Mouse (Mus musculus): ENCODE results near the gene 1700020N01Rik. TPM values are rescaled to one million over a fixed set of nuclear protein-coding genes. Genes with fewer than 3 reads are reported as not detected.

1700020N01Rik gene
- polyA plus RNA-seq, 1 experiment from 2014 or later = not detected

DNA sequence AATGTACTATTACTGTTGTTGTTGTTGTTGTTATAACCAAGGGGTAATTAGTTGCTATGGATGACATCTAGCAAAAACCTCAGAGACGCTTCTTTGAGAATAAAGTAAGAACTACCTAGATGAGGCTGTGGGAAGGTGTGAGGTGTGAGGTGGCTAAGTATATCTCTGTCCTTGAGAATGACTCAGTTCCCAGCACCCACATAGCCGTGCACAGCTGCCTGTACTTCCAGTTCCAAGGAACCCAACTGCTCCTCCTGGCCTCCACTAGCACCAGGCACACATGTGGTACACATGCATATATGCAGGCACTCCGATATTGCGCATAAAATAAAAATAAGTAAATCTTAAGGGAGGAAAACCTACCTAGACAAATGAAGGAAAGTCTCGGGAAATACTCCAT is 28.8 kb upstream of the 1700020N01Rik start:
- H3K4me3 ChIP-seq (replicated peaks) = no peak overlapping the region
- H3K36me3 ChIP-seq = no peaks in the 10 kb centered on the region
- H3K9me3 ChIP-seq (replicated peaks) = no peaks in the 10 kb centered on the region
- H3K27ac ChIP-seq (replicated peaks) = no peak overlapping the region
- ATAC-seq (ENCODE audit: low FRiP score) = no peak
- H3K27me3 ChIP-seq (replicated peaks) = no peaks in the 10 kb centered on the region
- 92% methylated on average over 5 of the region's 5 CpGs for WGBS
- peaks cover 8% of the 10 kb centered on the region for H3K4me1 ChIP-seq
- H3K9ac ChIP-seq (replicated peaks) = no peak overlapping the region
- no peak overlapping the region for H3K4me2 ChIP-seq

GRCm38 (mm10) chr10:21566074-21566473 is 26.9 kb upstream of the 1700020N01Rik start:
- Histone ChIP-seq H3K4me1 (no peaks in the 10 kb centered on the region), H3K36me3 (no peaks in the 10 kb centered on the region), H3K4me2 (no peak overlapping the region), H3K9ac (replicated peaks) (no peak overlapping the region), H3K27ac (replicated peaks) (no peak overlapping the region), H3K27me3 (replicated peaks) (no peaks in the 10 kb centered on the region), H3K4me3 (replicated peaks) (no peak overlapping the region), H3K9me3 (replicated peaks) (no peaks in the 10 kb centered on the region)
- no peak for ATAC-seq (ENCODE audit: low FRiP score)
- 93% methylated on average over 1 of the region's 1 CpGs for WGBS

- Histone ChIP-seq H3K27me3 (replicated peaks) (no peaks in the 10 kb centered on the region), H3K27ac (replicated peaks) (no peak overlapping the region), H3K9ac (replicated peaks) (no peak overlapping the region), H3K9me3 (replicated peaks) (no peaks in the 10 kb centered on the region), H3K4me1 (no peaks in the 10 kb centered on the region), H3K4me3 (replicated peaks) (no peak overlapping the region), H3K36me3 (no peaks in the 10 kb centered on the region), H3K4me2 (no peak overlapping the region)
- WGBS = 86% methylated on average over 4 of the region's 4 CpGs
- no peak for ATAC-seq (ENCODE audit: low FRiP score)
Measured at GRCm38 (mm10) chr10:21571615-21572014, 21.3 kb upstream of the 1700020N01Rik start.

DNA sequence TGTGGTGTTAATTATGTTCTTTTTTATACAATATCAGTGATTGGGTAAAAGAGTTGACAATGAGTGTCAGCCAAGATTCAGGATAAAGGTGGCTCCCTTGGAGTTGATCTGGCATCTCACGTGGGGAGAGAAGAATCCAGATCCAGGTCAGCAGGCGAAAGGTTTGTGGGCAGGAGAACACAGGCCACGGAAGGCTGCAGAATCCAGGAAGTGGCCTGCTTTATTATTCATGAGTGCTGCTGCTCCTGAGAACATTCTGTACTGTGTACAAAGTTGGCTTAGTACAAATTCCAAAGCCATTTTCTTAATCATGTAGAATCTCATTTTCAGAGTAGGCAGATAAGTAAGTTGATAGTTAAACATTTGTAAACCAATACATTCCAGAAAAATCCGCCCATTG is 19.2 kb upstream of the 1700020N01Rik start:
- no peaks in the 10 kb centered on the region for H3K27me3 ChIP-seq (replicated peaks)
- H3K9ac ChIP-seq (replicated peaks) = no peak overlapping the region
- H3K4me3 ChIP-seq (replicated peaks) = no peak overlapping the region
- H3K9me3 ChIP-seq (replicated peaks) = no peaks in the 10 kb centered on the region
- no peaks in the 10 kb centered on the region for H3K4me1 ChIP-seq
- WGBS = 83% methylated on average over 4 of the region's 4 CpGs
- no peak overlapping the region for H3K4me2 ChIP-seq
- ATAC-seq (ENCODE audit: low FRiP score) = no peak
- H3K27ac ChIP-seq (replicated peaks) = no peak overlapping the region
- no peaks in the 10 kb centered on the region for H3K36me3 ChIP-seq

- Histone ChIP-seq H3K27ac (replicated peaks) (no peak overlapping the region), H3K4me3 (replicated peaks) (no peak overlapping the region), H3K4me2 (no peak overlapping the region), H3K4me1 (no peaks in the 10 kb centered on the region), H3K27me3 (replicated peaks) (no peaks in the 10 kb centered on the region), H3K36me3 (no peaks in the 10 kb centered on the region), H3K9ac (replicated peaks) (no peak overlapping the region), H3K9me3 (replicated peaks) (no peaks in the 10 kb centered on the region)
- peak; percentile 21; the same call in 1 of the 2 replicates for ATAC-seq (ENCODE audit: low FRiP score)
- WGBS = 75% methylated on average over 11 of the region's 11 CpGs
Measured at GRCm38 (mm10) chr10:21575806-21576378, 17.1 kb upstream of the 1700020N01Rik start.

DNA sequence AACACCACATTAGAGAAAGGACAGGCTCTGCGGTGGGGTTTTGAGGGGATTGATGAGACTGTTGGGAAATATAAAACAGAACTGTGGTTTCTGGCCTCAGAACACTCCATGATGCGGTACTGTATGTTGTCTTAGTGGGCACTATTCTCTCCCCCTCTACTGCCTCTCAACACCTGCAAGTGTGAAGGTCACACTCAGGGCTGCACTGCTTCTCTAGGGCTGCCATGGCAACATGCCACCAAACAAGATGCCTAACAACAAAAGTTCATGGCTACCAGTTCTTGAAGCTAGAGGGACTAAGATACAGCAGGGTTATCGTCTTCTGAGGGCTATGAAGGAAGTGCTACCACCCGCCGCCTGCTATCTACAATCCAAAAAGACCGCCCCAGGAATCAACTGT is 15.1 kb upstream of the 1700020N01Rik start:
- Histone ChIP-seq H3K4me3 (replicated peaks) (no peak overlapping the region), H3K36me3 (no peaks in the 10 kb centered on the region), H3K9ac (replicated peaks) (no peak overlapping the region), H3K27ac (replicated peaks) (no peak overlapping the region), H3K4me2 (no peak overlapping the region), H3K9me3 (replicated peaks) (no peaks in the 10 kb centered on the region), H3K4me1 (no peaks in the 10 kb centered on the region), H3K27me3 (replicated peaks) (no peaks in the 10 kb centered on the region)
- WGBS = 92% methylated on average over 6 of the region's 6 CpGs
- no peak for ATAC-seq (ENCODE audit: low FRiP score)

DNA sequence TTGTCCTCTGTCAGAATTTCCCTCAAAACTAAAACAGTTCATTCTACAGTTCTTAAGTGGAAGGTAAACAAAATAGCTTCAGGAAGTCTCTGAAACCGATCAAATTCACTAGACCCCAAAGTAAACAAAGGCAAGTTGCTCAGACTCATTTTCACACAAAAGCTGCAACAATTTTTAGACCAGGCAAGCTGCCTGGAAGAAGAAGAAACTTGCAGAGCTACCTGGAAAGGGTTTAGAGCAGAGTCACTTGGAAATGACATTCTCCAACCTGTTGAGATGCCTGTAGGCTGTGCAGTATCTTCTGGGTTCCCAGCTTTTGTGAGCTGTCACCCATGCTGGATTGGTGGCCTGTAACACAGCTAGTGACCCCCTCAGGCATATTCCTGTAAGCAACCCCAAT is 11.4 kb upstream of the 1700020N01Rik start:
- Histone ChIP-seq H3K27me3 (replicated peaks) (no peaks in the 10 kb centered on the region), H3K36me3 (no peaks in the 10 kb centered on the region), H3K9me3 (replicated peaks) (no peaks in the 10 kb centered on the region), H3K4me3 (replicated peaks) (no peak overlapping the region), H3K9ac (replicated peaks) (no peak overlapping the region), H3K27ac (replicated peaks) (no peak overlapping the region), H3K4me1 (no peaks in the 10 kb centered on the region), H3K4me2 (no peak overlapping the region)
- 88% methylated on average over 1 of the region's 1 CpGs for WGBS
- no peak for ATAC-seq (ENCODE audit: low FRiP score)

DNA sequence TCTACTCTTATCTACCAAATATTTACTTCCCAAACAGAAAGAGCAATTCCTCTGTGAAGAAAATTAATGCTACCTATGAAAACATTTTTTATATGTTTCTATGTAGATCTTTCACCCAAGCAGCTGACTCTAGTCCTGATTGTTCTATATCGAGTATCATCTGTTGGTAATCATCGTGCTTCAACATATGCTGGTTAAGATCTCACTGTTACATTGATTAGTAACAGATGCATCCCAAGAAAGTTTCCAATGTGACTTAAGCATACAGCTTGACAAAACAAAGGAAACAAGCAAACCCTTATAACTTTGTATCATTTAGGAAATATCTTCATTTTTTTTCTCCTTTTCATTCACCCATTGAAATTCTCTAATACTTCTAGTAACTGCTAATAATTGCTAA is 5.9 kb upstream of the 1700020N01Rik start:
- no peak for ATAC-seq (ENCODE audit: low FRiP score)
- WGBS = 87% methylated on average over 2 of the region's 2 CpGs

DNA sequence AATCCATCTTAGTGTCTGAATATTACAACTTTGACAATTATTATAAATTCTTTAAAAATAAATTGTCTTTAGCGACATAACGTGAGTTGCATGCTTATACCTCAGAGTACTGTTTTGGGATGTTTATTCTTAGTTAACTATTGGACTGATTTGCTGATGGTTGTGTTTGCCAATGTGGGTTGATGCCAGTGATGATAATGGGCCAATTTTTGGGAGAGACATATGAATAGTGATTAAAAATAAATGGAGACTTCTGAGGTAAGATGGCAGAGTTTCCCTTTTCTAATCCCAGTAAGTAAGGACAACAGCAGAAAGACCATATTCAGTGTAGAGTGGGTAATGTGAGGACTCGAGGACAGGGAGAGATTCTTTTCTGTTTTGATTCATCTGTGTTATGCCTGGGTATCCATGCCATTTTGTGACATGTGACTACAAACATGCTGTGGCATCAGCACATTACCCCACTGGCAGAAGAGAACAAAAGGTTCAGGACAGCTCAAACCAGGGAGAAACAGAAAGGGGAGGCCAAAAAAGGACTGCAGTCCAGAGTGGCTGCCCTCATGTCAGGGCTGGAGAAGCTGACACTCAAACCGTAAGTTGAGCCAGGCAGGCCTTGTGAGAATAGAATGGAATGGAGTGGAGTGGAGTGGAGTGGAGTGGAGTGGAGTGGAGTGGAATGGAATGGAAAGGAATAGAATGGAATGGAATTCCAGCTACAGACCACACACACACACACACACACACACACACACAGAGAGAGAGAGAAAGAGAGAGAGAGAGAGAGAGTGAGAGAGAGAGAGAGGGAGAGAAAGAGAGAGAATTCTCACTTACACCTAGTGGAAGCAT is 4.7 kb upstream of the 1700020N01Rik start:
- Histone ChIP-seq H3K27me3 (replicated peaks) (no peaks in the 10 kb centered on the region), H3K27ac (replicated peaks) (no peak overlapping the region), H3K4me1 (no peaks in the 10 kb centered on the region), H3K9ac (replicated peaks) (no peak overlapping the region), H3K36me3 (no peaks in the 10 kb centered on the region), H3K4me2 (no peak overlapping the region), H3K9me3 (replicated peaks) (no peaks in the 10 kb centered on the region), H3K4me3 (replicated peaks) (no peak overlapping the region)
- no peak for ATAC-seq (ENCODE audit: low FRiP score)
- 86% methylated on average over 4 of the region's 4 CpGs for WGBS

More for the DNA sequence above, 5.9 kb upstream of the 1700020N01Rik start:
- no peaks in the 10 kb centered on the region for H3K9me3 ChIP-seq (replicated peaks)
- no peaks in the 10 kb centered on the region for H3K36me3 ChIP-seq
- H3K27me3 ChIP-seq (replicated peaks) = no peaks in the 10 kb centered on the region
- no peak overlapping the region for H3K9ac ChIP-seq (replicated peaks)
- H3K4me1 ChIP-seq = no peaks in the 10 kb centered on the region
- H3K4me2 ChIP-seq = no peak overlapping the region
- no peak overlapping the region for H3K27ac ChIP-seq (replicated peaks)
- H3K4me3 ChIP-seq (replicated peaks) = no peak overlapping the region

DNA sequence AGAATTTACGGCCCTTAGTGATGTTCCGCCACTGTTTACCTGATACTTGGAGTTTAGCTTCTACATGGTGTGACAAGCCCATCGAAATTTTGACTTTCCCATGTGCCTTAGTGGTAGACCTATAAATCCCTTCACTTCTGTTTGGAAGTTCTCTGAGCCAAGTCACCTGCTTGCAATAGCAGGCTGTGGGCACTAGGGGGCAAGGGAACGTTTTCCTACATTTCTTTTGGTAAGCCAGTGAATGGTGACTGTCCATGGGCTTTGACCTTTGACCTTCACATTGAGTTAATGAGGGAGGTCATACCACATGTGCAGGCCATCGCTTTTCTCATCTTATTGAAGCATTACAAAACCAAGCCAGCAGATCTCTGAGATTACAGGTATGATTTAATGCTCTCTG is 8.0 kb downstream of the 1700020N01Rik start:
- H3K36me3 ChIP-seq = no peaks in the 10 kb centered on the region
- no peak overlapping the region for H3K4me3 ChIP-seq (replicated peaks)
- H3K9me3 ChIP-seq (replicated peaks) = no peaks in the 10 kb centered on the region
- no peak for ATAC-seq (ENCODE audit: low FRiP score)
- 48% methylated on average over 5 of the region's 5 CpGs for WGBS
- H3K4me1 ChIP-seq = no peaks in the 10 kb centered on the region
- no peak overlapping the region for H3K4me2 ChIP-seq
- H3K27me3 ChIP-seq (replicated peaks) = no peaks in the 10 kb centered on the region
- no peak overlapping the region for H3K9ac ChIP-seq (replicated peaks)
- no peak overlapping the region for H3K27ac ChIP-seq (replicated peaks)

- Histone ChIP-seq H3K4me2 (no peak overlapping the region), H3K9me3 (replicated peaks) (no peaks in the 10 kb centered on the region), H3K36me3 (no peaks in the 10 kb centered on the region), H3K27me3 (replicated peaks) (no peaks in the 10 kb centered on the region), H3K9ac (replicated peaks) (no peak overlapping the region), H3K27ac (replicated peaks) (no peak overlapping the region), H3K4me1 (no peaks in the 10 kb centered on the region), H3K4me3 (replicated peaks) (no peak overlapping the region)
- 77% methylated on average over 8 of the region's 8 CpGs for WGBS
- ATAC-seq (ENCODE audit: low FRiP score) = no peak
Measured at GRCm38 (mm10) chr10:21604476-21604875, 11.5 kb downstream of the 1700020N01Rik start.

DNA sequence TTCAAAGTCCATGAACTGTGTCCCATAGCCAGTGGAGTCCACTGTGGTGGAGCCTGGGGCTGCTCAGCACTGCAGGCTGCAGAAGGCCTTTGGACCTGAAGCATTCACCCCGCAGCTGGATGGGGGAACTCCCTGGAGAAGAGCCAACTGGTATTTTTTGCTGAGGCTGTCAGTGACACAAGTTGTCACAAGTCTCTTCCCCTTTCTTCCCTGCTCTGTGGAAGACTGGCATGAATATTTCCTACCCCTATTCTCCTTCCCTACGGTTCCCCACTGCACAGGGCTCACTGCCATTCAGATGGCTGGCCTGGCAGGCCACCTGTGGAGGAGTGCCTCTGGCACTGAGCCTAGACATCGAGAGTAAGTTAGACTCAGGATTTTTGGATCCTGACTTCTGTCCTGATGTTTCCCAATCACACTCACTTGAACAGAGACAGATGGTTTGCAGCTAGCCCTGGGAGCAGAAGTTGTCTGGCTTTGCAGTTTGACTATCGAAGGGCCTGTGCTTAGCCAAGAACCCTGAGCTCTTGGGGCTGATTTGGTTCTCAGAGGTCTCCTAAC is 12.1 kb downstream of the 1700020N01Rik start:
- ATAC-seq (ENCODE audit: low FRiP score) = no peak
- no peak overlapping the region for H3K4me2 ChIP-seq
- no peak overlapping the region for H3K4me3 ChIP-seq (replicated peaks)
- no peaks in the 10 kb centered on the region for H3K27me3 ChIP-seq (replicated peaks)
- H3K36me3 ChIP-seq = no peaks in the 10 kb centered on the region
- no peaks in the 10 kb centered on the region for H3K4me1 ChIP-seq
- H3K9me3 ChIP-seq (replicated peaks) = no peaks in the 10 kb centered on the region
- H3K9ac ChIP-seq (replicated peaks) = no peak overlapping the region
- H3K27ac ChIP-seq (replicated peaks) = no peak overlapping the region
- WGBS = 43% methylated on average over 4 of the region's 4 CpGs
